Mouse (Mus musculus): Measurements from ENCODE around the gene Arf5. TPM values are rescaled to one million over a fixed set of nuclear protein-coding genes. Genes with fewer than 3 reads are reported as not detected.

Gene Arf5
- polyA plus RNA-seq, 1 experiment = 284 TPM

GRCm38 (mm10) chr6:28397681-28398203 lies 25.6 kb upstream of the Arf5 start, which contains the start of gene Zfp800:
Gene Zfp800 (minus strand): TSS chr6:28398005.
- Histone ChIP-seq H3K4me1 (ENCODE audit: control insufficient read depth, insufficient read depth, insufficient read length) (no peaks in the 10 kb centered on the region; the same call in 1 of the 2 replicates), H3K27ac (ENCODE audit: insufficient read depth, low read length) (no peak within 1 kb of the TSS), H3K27me3 (ENCODE audit: control insufficient read depth, insufficient read depth, low read length) (peaks cover 9% of the 10 kb centered on the region), H3K36me3 (ENCODE audit: control insufficient read depth, insufficient read depth, low read length) (no peaks in the 10 kb centered on the region), H3K4me3 (ENCODE audit: extremely low read depth, insufficient read depth, insufficient read length) (peak within 1 kb of the TSS; percentile 49)
- WGBS = 2% methylated on average over 33 of the region's 33 CpGs
- no peak for DNase-seq (ENCODE audit: low read depth in 1 of 2, low spot score in 2 of 2)
- TF ChIP-seq CTCF (IDR thresholded peaks at IDR 0.05; ENCODE audit: extremely low read depth, insufficient read depth, insufficient read length, insufficient replicate concordance) (no peak), POLR2A (IDR thresholded peaks at IDR 0.05; ENCODE audit: low read depth, low read length) (no peak)

GRCm38 (mm10) chr6:28398726-28399125 lies 24.6 kb upstream of the Arf5 start:
- 88% methylated on average over 3 of the region's 3 CpGs for WGBS
- TF ChIP-seq CTCF (IDR thresholded peaks at IDR 0.05; ENCODE audit: extremely low read depth, insufficient read depth, insufficient read length, insufficient replicate concordance) (no peak), POLR2A (IDR thresholded peaks at IDR 0.05; ENCODE audit: low read depth, low read length) (no peak)
- Histone ChIP-seq H3K4me1 (ENCODE audit: control insufficient read depth, insufficient read depth, insufficient read length) (no peaks in the 10 kb centered on the region; the same call in 1 of the 2 replicates), H3K4me3 (ENCODE audit: extremely low read depth, insufficient read depth, insufficient read length) (no peak overlapping the region), H3K27ac (ENCODE audit: insufficient read depth, low read length) (no peak overlapping the region), H3K27me3 (ENCODE audit: control insufficient read depth, insufficient read depth, low read length) (peaks cover 9% of the 10 kb centered on the region), H3K36me3 (ENCODE audit: control insufficient read depth, insufficient read depth, low read length) (no peaks in the 10 kb centered on the region)
- DNase-seq (ENCODE audit: low read depth in 1 of 2, low spot score in 2 of 2) = no peak

GRCm38 (mm10) chr6:28399791-28400190 lies 23.6 kb upstream of the Arf5 start:
- peaks cover 9% of the 10 kb centered on the region for H3K27me3 ChIP-seq (ENCODE audit: control insufficient read depth, insufficient read depth, low read length)
- no peaks in the 10 kb centered on the region; the same call in 1 of the 2 replicates for H3K4me1 ChIP-seq (ENCODE audit: control insufficient read depth, insufficient read depth, insufficient read length)
- no peak for DNase-seq (ENCODE audit: low read depth in 1 of 2, low spot score in 2 of 2)
- WGBS = 94% methylated on average over 4 of the region's 4 CpGs
- no peaks in the 10 kb centered on the region for H3K36me3 ChIP-seq (ENCODE audit: control insufficient read depth, insufficient read depth, low read length)
- TF ChIP-seq POLR2A (IDR thresholded peaks at IDR 0.05; ENCODE audit: low read depth, low read length) = no peak
- no peak for TF ChIP-seq CTCF (IDR thresholded peaks at IDR 0.05; ENCODE audit: extremely low read depth, insufficient read depth, insufficient read length, insufficient replicate concordance)
- H3K27ac ChIP-seq (ENCODE audit: insufficient read depth, low read length) = no peak overlapping the region
- no peak overlapping the region for H3K4me3 ChIP-seq (ENCODE audit: extremely low read depth, insufficient read depth, insufficient read length)

- Histone ChIP-seq H3K27me3 (ENCODE audit: control insufficient read depth, insufficient read depth, low read length) (no peaks in the 10 kb centered on the region), H3K4me3 (ENCODE audit: extremely low read depth, insufficient read depth, insufficient read length) (no peak overlapping the region), H3K27ac (ENCODE audit: insufficient read depth, low read length) (no peak overlapping the region), H3K36me3 (ENCODE audit: control insufficient read depth, insufficient read depth, low read length) (no peaks in the 10 kb centered on the region), H3K4me1 (ENCODE audit: control insufficient read depth, insufficient read depth, insufficient read length) (no peaks in the 10 kb centered on the region)
- no peak for DNase-seq (ENCODE audit: low read depth in 1 of 2, low spot score in 2 of 2)
- TF ChIP-seq CTCF (IDR thresholded peaks at IDR 0.05; ENCODE audit: extremely low read depth, insufficient read depth, insufficient read length, insufficient replicate concordance) = no peak
- WGBS = 47% methylated on average over 9 of the region's 9 CpGs
These were observed 13.3 kb upstream of the Arf5 start for GRCm38 (mm10) chr6:28410053-28410452.

GRCm38 (mm10) chr6:28411236-28411635 lies 12.1 kb upstream of the Arf5 start:
- Histone ChIP-seq H3K4me1 (ENCODE audit: control insufficient read depth, insufficient read depth, insufficient read length) (no peaks in the 10 kb centered on the region), H3K27ac (ENCODE audit: insufficient read depth, low read length) (no peak overlapping the region), H3K27me3 (ENCODE audit: control insufficient read depth, insufficient read depth, low read length) (no peaks in the 10 kb centered on the region), H3K36me3 (ENCODE audit: control insufficient read depth, insufficient read depth, low read length) (no peaks in the 10 kb centered on the region; the same call in 1 of the 2 replicates), H3K4me3 (ENCODE audit: extremely low read depth, insufficient read depth, insufficient read length) (no peak overlapping the region)
- no peak for DNase-seq (ENCODE audit: low read depth in 1 of 2, low spot score in 2 of 2)
- TF ChIP-seq CTCF (IDR thresholded peaks at IDR 0.05; ENCODE audit: extremely low read depth, insufficient read depth, insufficient read length, insufficient replicate concordance) = no peak
- no peak for TF ChIP-seq POLR2A (IDR thresholded peaks at IDR 0.05; ENCODE audit: low read depth, low read length)
- WGBS = 53% methylated on average over 2 of the region's 2 CpGs

- H3K27me3 ChIP-seq (ENCODE audit: control insufficient read depth, insufficient read depth, low read length) = no peaks in the 10 kb centered on the region
- no peak overlapping the region for H3K27ac ChIP-seq (ENCODE audit: insufficient read depth, low read length)
- TF ChIP-seq CTCF (IDR thresholded peaks at IDR 0.05; ENCODE audit: extremely low read depth, insufficient read depth, insufficient read length, insufficient replicate concordance) (no peak), POLR2A (IDR thresholded peaks at IDR 0.05; ENCODE audit: low read depth, low read length) (no peak)
- peaks cover 9% of the 10 kb centered on the region; the same call in 1 of the 2 replicates for H3K4me1 ChIP-seq (ENCODE audit: control insufficient read depth, insufficient read depth, insufficient read length)
- no peak overlapping the region for H3K4me3 ChIP-seq (ENCODE audit: extremely low read depth, insufficient read depth, insufficient read length)
- WGBS = 86% methylated on average over 4 of the region's 4 CpGs
- peaks cover 21% of the 10 kb centered on the region for H3K36me3 ChIP-seq (ENCODE audit: control insufficient read depth, insufficient read depth, low read length)
- DNase-seq (ENCODE audit: low read depth in 1 of 2, low spot score in 2 of 2) = no peak
These were observed 6.4 kb upstream of the Arf5 start for GRCm38 (mm10) chr6:28416981-28417380.

- 80% methylated on average over 14 of the region's 14 CpGs for WGBS
- no peak overlapping the region for H3K27ac ChIP-seq (ENCODE audit: insufficient read depth, low read length)
- TF ChIP-seq CTCF (IDR thresholded peaks at IDR 0.05; ENCODE audit: extremely low read depth, insufficient read depth, insufficient read length, insufficient replicate concordance) (no peak), POLR2A (IDR thresholded peaks at IDR 0.05; ENCODE audit: low read depth, low read length) (no peak)
- peaks cover 21% of the 10 kb centered on the region for H3K36me3 ChIP-seq (ENCODE audit: control insufficient read depth, insufficient read depth, low read length)
- H3K4me3 ChIP-seq (ENCODE audit: extremely low read depth, insufficient read depth, insufficient read length) = no peak overlapping the region
- no peak for DNase-seq (ENCODE audit: low read depth in 1 of 2, low spot score in 2 of 2)
- H3K4me1 ChIP-seq (ENCODE audit: control insufficient read depth, insufficient read depth, insufficient read length) = peaks cover 9% of the 10 kb centered on the region; the same call in 1 of the 2 replicates
- no peaks in the 10 kb centered on the region for H3K27me3 ChIP-seq (ENCODE audit: control insufficient read depth, insufficient read depth, low read length)
These were observed 4.9 kb upstream of the Arf5 start for GRCm38 (mm10) chr6:28418449-28418848.

All from spleen, adult 2 months (tissue).